Mouse (Mus musculus) liver, postnatal 0 days (tissue): ENCODE measurements at regions not wholly inside any gene's neighbourhood (a gene's known extent, or its start where the extent isn't known, plus 50 kb on each side); places are given as distances from the start of the nearest gene placed in this dataset.

Experiments used
- CTCF ChIP-seq: sonication (generic); IDR thresholded peaks from 2 replicates; pipeline ENCODE4 v1.5.1; 2016; ENCODE audit warnings: antibody characterized with exemption, low read depth
- EP300 ChIP-seq: IDR thresholded peaks from 2 replicates; pipeline ENCODE4 v1.6.1; 2016; ENCODE audit warnings: antibody characterized with exemption, low read depth, mild to moderate bottlenecking

- TF ChIP-seq CTCF, result no peak
- no peak for TF ChIP-seq EP300
Measured at GRCm38 (mm10) chr19:54958328-54958727, 168.7 kb downstream of the Gpam start.
